8 mouse cellular contexts compared by ENCODE assay signal in genomic region chr11:106501308-106502158, GRCm38 (mm10). TPM values are rescaled to one million over a fixed set of nuclear protein-coding genes. Genes with fewer than 3 reads are reported as not detected.
A peak's percentile ranks its signal among the peaks of the same experiment; 100 is the strongest.
DNase-seq lines count a peak whose midpoint lies in the region; ATAC-seq and TF ChIP-seq lines count a peak whose summit lies in the region.

No protein-coding gene starts in this region.

- no peaks in the 10 kb centered on the region for H3K27me3 ChIP-seq in forebrain, embryonic 13.5 days
- no peaks in the 10 kb centered on the region for H3K27me3 ChIP-seq in heart, postnatal 0 days (ENCODE audit: control insufficient read depth, insufficient read depth, low read length)
- no peaks in the 10 kb centered on the region for H3K27me3 ChIP-seq in liver, postnatal 0 days (ENCODE audit: insufficient read depth, low read length)
- H3K27me3 ChIP-seq in neural tube, embryonic 14.5 days (ENCODE audit: control insufficient read depth, insufficient read depth, low read length), result no peaks in the 10 kb centered on the region

- H3K27ac ChIP-seq in forebrain, embryonic 13.5 days, result peak overlapping the region; percentile 98
- peak overlapping the region; percentile 97 for H3K27ac ChIP-seq in heart, postnatal 0 days (ENCODE audit: low read depth)
- H3K27ac ChIP-seq in liver, postnatal 0 days (ENCODE audit: low read depth), result peak overlapping the region; percentile 94
- H3K27ac ChIP-seq in neural tube, embryonic 14.5 days (ENCODE audit: low read depth, low read length), result peak overlapping the region; percentile 96

- H3K4me2 ChIP-seq in forebrain, embryonic 13.5 days, result peak overlapping the region; percentile 82
- peak overlapping the region; percentile 77 for H3K4me2 ChIP-seq in heart, postnatal 0 days (ENCODE audit: low read depth, low read length)
- H3K4me2 ChIP-seq in liver, postnatal 0 days (ENCODE audit: low read depth, low read length), result peak overlapping the region; percentile 89
- peak overlapping the region; percentile 90 for H3K4me2 ChIP-seq in neural tube, embryonic 14.5 days (ENCODE audit: low read depth, low read length)

- peak; percentile 72 for ATAC-seq in forebrain, embryonic 13.5 days
- ATAC-seq in heart, postnatal 0 days (ENCODE audit: insufficient read depth, low read depth), result peak; percentile 77
- peak; percentile 55 for ATAC-seq in liver, postnatal 0 days
- peak; percentile 76 for ATAC-seq in neural tube, embryonic 14.5 days (ENCODE audit: low read depth)

- WGBS in forebrain, embryonic 13.5 days, result under 1% methylated on average over 22 of the region's 22 CpGs
- 4% methylated on average over 22 of the region's 22 CpGs for WGBS in heart, postnatal 0 days
- 3% methylated on average over 22 of the region's 22 CpGs for WGBS in liver, postnatal 0 days (ENCODE audit: insufficient replicate concordance)
- WGBS in neural tube, embryonic 14.5 days, result under 1% methylated on average over 22 of the region's 22 CpGs

- peak overlapping the region; percentile 99 for H3K9ac ChIP-seq in forebrain, embryonic 13.5 days
- peak overlapping the region; percentile 86 for H3K9ac ChIP-seq in heart, postnatal 0 days (replicated peaks; ENCODE audit: low read depth, low read length)
- peak overlapping the region; percentile 86 for H3K9ac ChIP-seq in liver, postnatal 0 days (replicated peaks)
- peak overlapping the region; percentile 99 for H3K9ac ChIP-seq in neural tube, embryonic 14.5 days (replicated peaks; ENCODE audit: low read depth, low read length)

- TF ChIP-seq CTCF in heart, postnatal 0 days (IDR thresholded peaks at IDR 0.05; ENCODE audit: low read depth), result no peak
- no peak for TF ChIP-seq CTCF in liver, postnatal 0 days (IDR thresholded peaks at IDR 0.05; ENCODE audit: low read depth)

- H3K4me3 ChIP-seq in forebrain, embryonic 13.5 days, result peak overlapping the region; percentile 94
- peak overlapping the region; percentile 71 for H3K4me3 ChIP-seq in heart, postnatal 0 days (ENCODE audit: low read depth, low read length)
- H3K4me3 ChIP-seq in liver, postnatal 0 days (ENCODE audit: low read depth, low read length), result peak overlapping the region; percentile 92
- H3K4me3 ChIP-seq in neural tube, embryonic 14.5 days (ENCODE audit: low read depth, low read length), result peak overlapping the region; percentile 98

- no peaks in the 10 kb centered on the region for H3K9me3 ChIP-seq in forebrain, embryonic 13.5 days (replicated peaks)
- H3K9me3 ChIP-seq in heart, postnatal 0 days (replicated peaks; ENCODE audit: control insufficient read depth, low read length), result no peaks in the 10 kb centered on the region
- H3K9me3 ChIP-seq in liver, postnatal 0 days (ENCODE audit: low read length), result no peaks in the 10 kb centered on the region
- no peaks in the 10 kb centered on the region for H3K9me3 ChIP-seq in neural tube, embryonic 14.5 days (ENCODE audit: control insufficient read depth, low read length)

- peak; percentile 77 for DNase-seq in MN1 (ENCODE audit: low spot score)
- DNase-seq in cerebellum, adult 11 months, result peak; percentile 46
- DNase-seq in heart, postnatal 0 days (ENCODE audit: low spot score), result peak; percentile 83
- peak; percentile 70 to 88 for DNase-seq in kidney, postnatal 25 days
- DNase-seq in liver, postnatal 0 days, result peak; percentile 57
- peak; percentile 63 for DNase-seq in thymus, postnatal 0 days (ENCODE audit: low spot score)

- TF ChIP-seq EP300 in heart, postnatal 0 days (IDR thresholded peaks at IDR 0.05; ENCODE audit: low read depth), result no peak; the same call in 1 of the 2 replicates
- TF ChIP-seq EP300 in liver, postnatal 0 days (IDR thresholded peaks at IDR 0.05; ENCODE audit: low read depth), result peak; percentile 49; the same call in 1 of the 2 replicates

- no peaks in the 10 kb centered on the region for H3K36me3 ChIP-seq in forebrain, embryonic 13.5 days (ENCODE audit: poor library complexity, severe bottlenecking)
- no peaks in the 10 kb centered on the region; the same call in 1 of the 2 replicates for H3K36me3 ChIP-seq in heart, postnatal 0 days (replicated peaks; ENCODE audit: control insufficient read depth, insufficient read depth, low read length)
- H3K36me3 ChIP-seq in liver, postnatal 0 days (replicated peaks; ENCODE audit: insufficient read depth, low read length), result peaks cover 7% of the 10 kb centered on the region; the same call in 1 of the 2 replicates
- H3K36me3 ChIP-seq in neural tube, embryonic 14.5 days (ENCODE audit: control insufficient read depth, insufficient read depth, low read length), result no peaks in the 10 kb centered on the region

- peaks cover 9% of the 10 kb centered on the region; the same call in 1 of the 2 replicates for H3K4me1 ChIP-seq in forebrain, embryonic 13.5 days
- H3K4me1 ChIP-seq in heart, postnatal 0 days (ENCODE audit: control insufficient read depth, insufficient read depth), result peaks cover 5% of the 10 kb centered on the region; the same call in 1 of the 2 replicates
- H3K4me1 ChIP-seq in liver, postnatal 0 days (ENCODE audit: insufficient read depth), result peaks cover 5% of the 10 kb centered on the region; the same call in 1 of the 2 replicates
- 0 out of 2 replicates have a peak, but pooled peaks cover 8% of the 10 kb centered on the region for H3K4me1 ChIP-seq in neural tube, embryonic 14.5 days (ENCODE audit: control insufficient read depth, insufficient read depth, low read length)

RNA-seq across cellular contexts. Expression of gene Ern1, which starts 13.9 kb away (rescaled TPM):
- polyA plus RNA-seq in forebrain, embryonic 13.5 days (2015; fragmentation: Nextera tagmentation; extraction: Ambion mirVana), result 5.6 and 6.3 TPM in 2 replicates
- total RNA-seq in heart, postnatal 0 days (2014; rRNA removed; ENCODE audit: low replicate concordance), result 5.0 and 8.1 TPM in 2 replicates
- 2.0 and 2.6 TPM in 2 replicates for polyA plus RNA-seq in heart, postnatal 0 days (2015; fragmentation: Nextera tagmentation; extraction: Ambion mirVana)
- 1.9 and 2.9 TPM in 2 replicates for polyA plus RNA-seq in liver, postnatal 0 days (2015; fragmentation: Nextera tagmentation; extraction: Ambion mirVana)
- polyA plus RNA-seq in neural tube, embryonic 14.5 days (2014; fragmentation: Nextera tagmentation; extraction: Ambion mirVana), result 7.4 and 7.6 TPM in 2 replicates
- polyA plus RNA-seq in thymus, postnatal 0 days (2015; fragmentation: Nextera tagmentation; extraction: Ambion mirVana), result 2.4 and 3.6 TPM in 2 replicates

Comparison
In these comparisons a context has a peak if more than half of its experiments do, and no peak if none do; other contexts are left out.
1. Peak in every context shown above with its lines: DNase-seq, ATAC-seq, H3K4me3 ChIP-seq and H3K27ac ChIP-seq.